Mouse (Mus musculus) liver, postnatal 0 days (tissue): ENCODE measurements around the gene Med24.

Source experiments
- CTCF ChIP-seq: sonication (generic); IDR thresholded peaks from 2 replicates; pipeline ENCODE4 v1.5.1; 2016; ENCODE audit warnings: antibody characterized with exemption, low read depth
- EP300 ChIP-seq: IDR thresholded peaks from 2 replicates; pipeline ENCODE4 v1.6.1; 2016; ENCODE audit warnings: antibody characterized with exemption, low read depth, mild to moderate bottlenecking

GRCm38 (mm10) chr11:98668984-98669383 is 60.3 kb downstream of the Med24 start:
- TF ChIP-seq CTCF (no peak), EP300 (no peak)
